Mouse (Mus musculus) retina, postnatal 7 days (tissue): ENCODE results near the gene Clock.

Source experiments
- DNase-seq: peaks from one replicate; pipeline ENCODE4 v3.0.0-alpha.2; 2012; ENCODE audit warnings: low read depth, low spot score

Gene Clock

DNA sequence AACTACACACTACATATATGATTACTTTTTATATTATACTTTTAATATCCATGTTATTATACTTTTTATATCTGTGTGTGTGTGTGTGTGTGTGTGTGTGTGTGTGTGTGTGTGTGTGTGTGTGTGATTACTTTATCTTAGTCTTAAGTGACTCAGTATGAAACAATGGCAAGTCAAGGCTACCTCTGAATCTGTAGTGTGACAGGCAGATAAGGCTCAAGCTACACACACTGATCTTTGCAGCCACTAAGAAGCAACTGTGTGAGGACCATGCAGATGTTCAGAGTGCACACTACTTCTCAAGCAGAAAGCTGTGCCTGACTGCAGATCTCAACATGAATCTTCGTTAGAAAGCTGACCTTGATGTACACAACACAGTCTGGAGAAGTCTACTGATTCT lies 20.7 kb downstream of the Clock start:
- DNase-seq: no peak

DNA sequence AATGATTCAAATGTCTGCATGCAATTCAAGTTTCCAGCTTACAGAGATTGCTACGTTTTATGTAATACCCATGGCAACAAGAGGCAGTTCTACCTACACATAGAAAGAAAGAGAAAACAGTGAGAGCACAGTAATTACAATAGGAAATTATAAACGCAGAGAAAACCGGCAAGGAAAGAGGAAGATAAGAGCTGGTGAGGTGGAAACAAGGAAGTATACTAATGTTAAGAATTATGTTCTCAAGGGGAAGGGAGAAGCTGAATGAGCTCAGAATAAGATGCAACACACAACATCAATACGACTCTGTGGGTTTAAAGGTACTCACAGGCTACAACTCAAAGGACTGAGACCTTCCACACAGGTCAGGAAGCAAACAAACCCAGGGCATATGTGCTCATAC lies 29.6 kb downstream of the Clock start:
- no peak for DNase-seq

DNA sequence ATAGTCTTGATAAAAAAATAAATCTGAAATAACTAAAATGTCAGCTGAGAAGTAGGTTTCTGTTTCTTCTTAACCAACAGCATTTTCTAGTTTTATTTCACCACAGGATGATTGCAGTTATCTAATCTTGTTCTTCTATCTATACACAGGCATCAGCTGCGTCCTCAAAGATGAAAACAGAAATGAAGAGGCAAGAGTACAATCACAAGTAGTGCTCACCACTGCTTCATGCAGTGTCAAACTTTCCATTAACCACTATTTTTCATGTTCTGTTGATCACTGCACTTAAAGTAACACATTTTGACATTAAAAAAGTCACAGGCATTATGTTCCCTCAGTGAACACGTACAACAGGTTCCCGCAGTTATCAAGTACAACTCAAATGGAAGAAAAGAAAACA lies 53.6 kb downstream of the Clock start:
- no peak for DNase-seq

DNA sequence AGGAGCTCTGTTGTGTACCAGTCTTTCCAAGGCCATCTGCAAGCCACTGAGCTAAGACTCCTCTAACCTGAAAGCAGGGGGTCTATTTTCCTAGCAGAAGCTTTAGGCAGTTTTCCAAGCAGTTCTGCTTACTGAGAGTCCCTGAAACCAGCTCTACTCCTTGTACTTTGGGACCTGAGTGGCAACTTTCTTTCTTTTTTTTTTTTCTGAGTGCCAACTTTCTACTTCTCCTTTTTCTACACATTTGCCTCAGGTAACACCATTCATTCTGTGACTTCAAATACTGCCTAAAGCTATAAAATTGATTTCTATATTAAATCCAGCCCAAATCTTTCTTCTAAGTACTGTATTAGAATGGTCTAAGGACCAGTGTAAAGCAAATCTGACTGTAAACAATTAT lies 58.1 kb downstream of the Clock start:
- no peak for DNase-seq

DNA sequence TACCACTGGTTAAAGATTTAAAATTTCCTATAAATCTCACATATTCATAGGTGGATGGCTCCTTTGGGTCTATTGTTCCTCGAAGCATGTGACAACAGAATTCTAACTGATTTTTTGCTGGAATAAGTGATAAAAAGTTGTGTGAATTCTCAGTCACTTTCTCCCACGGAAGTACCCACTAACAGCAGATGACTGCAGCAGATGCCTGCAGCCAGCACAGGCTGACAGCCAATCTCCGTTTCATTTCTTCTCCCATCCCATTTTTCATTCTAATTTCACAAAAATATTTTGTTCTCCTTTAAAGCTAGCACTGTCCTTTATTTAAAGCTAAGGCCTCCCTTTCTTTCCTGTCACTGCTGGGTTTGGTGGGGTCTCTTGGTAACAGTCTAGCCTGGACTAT lies 59.2 kb downstream of the Clock start:
- DNase-seq: no peak

DNA sequence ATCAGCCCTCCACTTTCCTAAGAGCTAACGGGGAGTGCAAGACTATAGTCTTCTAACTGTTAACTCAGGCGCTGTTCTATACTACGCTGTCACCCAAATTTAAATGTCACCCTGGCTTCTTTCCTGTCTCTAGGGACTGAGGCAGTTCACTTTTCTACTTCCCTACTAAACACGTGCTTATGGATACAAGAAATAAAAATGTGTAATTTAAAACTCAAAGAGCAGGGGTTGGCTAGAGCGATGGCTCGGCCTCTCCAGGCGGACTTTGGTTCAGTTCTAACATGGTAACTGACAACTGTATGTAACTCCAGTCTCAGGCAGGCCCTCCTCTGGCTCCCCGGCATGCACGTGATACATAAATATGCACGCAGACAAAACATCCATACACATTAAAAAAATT lies 60.2 kb downstream of the Clock start:
- no peak for DNase-seq

DNA sequence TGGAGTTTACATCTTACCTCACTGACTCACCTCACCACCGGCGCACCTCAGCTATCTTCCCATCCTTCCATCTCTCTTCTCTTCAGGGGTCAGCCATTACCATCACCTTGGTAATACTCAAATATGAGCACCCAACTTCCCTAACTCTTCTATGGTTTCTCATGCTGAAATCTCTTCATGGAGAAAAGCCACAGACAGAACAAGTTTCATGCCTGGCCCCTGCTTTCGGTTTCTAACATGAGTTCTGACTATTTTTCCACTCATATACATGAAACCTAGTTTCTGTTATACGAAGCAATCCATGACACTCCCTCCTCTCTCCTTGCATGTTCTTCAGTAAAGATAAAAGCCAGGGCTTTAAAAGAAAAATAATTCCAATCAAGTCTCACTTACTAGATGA lies 60.7 kb downstream of the Clock start:
- DNase-seq: no peak

DNA sequence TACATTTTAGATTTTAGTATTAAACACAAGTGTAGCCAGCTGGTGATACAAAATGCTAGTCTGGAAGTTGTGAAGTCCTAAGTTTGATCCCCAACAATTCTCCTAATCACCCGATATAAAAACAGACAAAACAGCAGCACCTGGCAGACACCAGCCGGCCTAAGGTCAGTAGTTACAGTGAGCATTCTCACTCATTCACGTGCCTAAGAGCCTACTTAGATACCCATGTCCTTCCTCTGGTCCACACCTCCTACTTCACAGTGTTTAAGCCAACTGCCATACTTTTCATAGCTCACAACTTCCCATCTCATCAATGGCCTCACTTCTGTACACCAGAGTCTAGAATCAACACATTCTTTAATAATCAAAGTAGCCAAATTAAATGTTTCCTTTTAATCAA lies 61.3 kb downstream of the Clock start:
- DNase-seq: no peak

DNA sequence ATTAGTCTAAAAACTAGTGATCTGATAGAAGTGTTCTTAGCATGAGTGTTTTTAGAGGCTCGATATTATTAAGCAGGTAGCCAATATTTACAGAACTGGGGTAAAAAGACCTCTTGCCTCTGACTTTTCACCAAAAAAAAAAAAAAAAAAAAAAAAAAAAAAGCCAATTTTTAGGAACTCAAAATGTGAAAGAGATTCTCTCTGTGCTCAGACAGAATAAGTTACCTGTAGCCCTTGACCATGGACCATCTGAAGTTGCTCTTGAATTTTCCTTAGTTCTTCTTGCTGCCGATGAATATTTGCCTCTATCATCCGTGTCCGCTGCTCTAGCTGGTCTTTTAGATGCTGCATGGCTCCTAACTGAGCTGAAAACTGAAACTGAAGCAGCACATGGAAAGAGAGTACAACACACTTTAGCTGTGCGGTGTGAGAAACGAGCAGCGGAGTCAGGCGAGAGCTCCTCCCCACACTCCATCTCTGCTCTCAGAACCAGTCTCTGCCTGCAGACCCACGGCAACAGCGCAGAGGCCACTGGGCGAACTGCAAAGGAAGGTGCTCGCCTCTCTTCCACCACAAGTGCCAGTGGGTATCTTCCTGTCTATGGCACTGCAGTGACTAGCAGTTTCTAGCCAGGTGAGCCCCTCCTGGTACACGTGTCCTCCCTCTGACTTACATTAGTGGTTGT lies 73.3 kb downstream of the Clock start:
- DNase-seq: no peak

DNA sequence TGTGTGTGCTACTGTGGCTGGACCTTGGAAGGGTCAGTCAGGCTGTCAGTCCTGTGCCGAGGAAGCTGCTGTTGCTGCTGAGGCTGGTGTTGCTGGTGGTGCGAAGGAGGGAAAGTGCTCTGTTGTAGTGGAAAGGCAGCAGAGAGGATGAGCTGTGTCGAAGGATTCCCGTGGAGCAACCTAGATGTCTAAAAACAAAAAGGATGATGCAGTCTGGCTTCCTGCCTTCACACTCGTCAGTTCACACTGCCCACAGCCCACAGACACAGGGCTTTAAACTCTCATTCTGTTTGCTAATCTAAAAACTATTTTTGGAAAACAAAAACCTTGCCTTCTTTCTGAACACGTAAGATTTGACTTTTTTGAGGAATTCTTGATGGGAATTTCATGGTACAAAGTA lies 87.9 kb downstream of the Clock start:
- DNase-seq: no peak

DNA sequence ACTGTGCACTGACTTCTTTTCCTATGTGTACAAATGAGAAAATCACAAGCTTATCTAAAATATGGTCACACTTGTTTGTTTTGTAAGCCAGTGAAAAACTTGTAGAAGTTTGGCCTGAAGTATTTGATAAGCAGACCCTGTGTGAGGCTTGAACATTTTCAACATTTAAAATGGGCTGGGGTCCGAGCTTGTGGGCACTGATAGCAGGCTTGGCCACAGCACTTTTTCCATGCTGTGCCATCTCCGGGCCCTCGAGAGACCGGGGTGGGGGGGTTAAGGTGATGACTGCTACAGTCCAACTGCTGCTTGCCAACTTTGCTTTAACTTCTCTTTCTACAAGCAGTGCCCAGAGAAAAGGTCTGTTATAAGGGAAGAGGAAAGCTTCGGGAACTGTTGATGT lies 96.5 kb downstream of the Clock start:
- DNase-seq: no peak

DNA sequence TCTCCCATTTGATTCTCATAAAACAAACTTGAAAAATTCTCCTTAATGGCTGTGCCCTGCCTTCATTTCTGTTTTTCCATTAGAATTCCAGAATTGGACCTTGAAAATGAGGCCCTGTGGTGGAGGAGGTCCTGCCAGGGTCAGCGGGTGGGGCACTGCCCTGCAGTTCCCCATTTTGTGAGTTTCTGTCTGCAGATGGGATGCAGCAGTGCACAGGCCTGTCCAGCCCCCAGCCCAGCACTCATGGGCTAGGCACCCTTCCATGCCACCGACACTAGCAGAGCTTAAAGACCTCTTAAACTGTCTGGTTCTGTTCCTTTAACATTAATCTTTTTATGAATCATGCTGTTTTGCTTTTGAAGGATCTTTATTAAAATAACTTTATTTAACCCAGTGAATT lies 98.7 kb downstream of the Clock start:
- no peak for DNase-seq

DNA sequence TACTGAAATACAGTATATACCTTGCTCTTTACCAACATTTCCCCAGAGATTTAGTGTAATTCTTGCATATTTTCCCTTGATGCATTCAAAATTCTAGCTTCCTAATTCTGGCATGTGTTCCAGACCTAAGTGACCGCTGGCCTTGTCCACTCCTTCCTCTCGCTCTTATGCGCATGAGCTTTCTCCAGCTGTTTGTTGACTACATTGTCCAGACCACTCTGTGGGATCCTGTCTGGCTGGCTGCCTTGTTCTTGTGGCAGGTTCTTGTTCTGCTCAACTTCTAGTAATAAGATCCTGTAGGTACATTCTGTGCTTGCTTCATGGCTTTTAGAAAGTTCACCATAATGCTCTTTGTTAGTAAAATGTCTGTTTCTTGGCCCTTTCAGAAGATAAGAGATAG lies 101.4 kb downstream of the Clock start:
- DNase-seq: no peak

DNA sequence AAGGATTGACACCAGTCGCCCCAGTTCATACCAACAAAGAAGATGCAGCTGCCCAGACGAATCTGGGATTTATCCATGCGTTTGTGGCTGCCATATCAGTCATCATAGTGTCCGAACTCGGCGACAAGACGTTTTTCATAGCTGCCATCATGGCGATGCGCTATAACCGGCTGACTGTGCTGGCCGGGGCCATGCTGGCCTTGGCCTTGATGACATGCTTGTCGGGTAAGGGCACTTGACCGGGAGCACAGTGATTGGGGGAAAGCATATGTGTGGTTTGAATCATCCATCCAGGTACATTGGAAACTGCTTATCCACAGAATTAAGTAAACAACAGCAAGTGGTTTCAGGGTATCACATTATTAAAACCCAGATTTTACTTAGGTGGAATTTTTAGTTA lies 105.2 kb downstream of the Clock start:
- no peak for DNase-seq

DNA sequence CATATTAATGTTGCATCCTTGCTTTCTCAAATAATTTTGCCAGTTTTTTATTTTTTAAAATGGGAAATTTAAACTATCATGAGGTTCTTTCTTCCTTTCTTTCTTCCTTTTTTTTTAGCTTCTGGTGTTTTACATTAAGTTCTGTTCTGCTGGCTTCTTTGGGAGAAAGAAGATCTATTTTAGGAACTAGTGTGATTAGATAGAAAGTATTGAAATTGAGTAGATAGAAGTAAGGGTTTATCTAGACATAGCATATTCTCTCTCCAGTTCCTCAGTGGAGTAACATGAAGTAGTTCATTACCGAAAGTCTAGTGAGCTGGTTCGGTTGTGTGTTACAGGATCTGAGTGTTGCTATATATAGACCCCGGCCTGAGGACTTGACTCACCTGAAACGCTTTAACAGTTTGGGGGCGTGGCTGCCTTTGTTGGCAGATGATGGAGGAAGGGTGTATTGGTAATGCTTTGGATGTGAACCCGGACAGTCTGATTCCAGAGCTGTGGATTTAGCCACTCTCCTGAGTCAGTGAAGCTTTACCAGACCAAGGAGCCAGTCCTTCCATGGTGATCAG lies 110.1 kb downstream of the Clock start:
- no peak for DNase-seq

DNA sequence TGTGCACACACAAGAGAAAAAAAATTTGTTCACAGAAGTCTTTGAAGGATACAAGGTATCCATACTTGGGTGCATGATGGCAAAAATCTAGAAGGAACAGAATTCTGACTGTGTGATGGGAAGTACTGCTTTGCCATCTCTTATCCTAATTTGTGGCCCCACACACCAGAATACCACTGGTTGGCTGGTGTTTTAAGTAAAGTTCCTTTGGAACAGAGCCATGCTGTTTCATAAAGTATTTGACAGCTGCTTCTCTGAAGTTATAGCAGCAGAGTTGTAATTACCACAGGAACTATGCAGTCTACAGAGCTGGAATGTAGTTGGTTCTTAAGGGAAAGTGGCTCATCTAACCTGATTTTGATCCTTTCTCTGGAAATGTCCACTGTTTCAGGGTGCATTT lies 111.5 kb downstream of the Clock start:
- DNase-seq: no peak

DNA sequence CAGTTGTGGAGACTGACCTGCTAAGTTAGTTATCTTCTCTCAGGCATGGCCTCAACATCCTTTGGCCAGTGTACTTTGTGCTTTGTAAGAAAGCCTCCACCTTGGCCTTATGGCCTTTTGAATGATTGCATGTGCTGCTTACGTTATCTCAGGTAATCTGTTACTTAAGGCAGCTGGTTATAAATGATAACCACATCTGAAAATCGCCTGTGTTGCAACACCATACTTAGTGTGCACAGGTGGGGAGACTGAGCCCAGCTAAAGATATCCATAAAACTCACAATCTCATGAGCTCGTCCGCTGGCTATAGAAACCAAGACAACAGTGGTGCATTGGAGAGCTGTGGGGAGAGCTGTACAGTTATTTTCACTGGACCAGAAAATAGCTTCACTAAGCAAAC lies 114.0 kb downstream of the Clock start:
- no peak for DNase-seq

DNA sequence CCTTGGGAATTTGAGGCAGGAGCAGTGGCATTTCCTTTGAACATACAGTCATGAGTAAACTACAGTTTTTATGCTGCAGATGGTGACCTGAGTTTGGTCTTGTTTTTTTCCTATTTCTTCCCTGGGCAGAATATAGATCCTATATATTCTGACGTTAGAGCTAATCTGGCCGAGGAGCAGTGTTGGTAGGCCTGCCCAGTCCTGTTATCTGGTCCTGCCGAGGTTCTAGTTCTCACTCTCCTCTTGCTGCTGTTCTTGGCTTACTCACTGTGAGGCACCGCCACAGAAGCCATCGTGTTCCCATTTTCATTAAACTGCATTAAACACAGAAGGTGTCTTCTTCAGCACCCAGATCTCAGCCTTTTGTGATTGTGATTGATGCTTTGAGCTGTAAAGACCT lies 116.7 kb downstream of the Clock start:
- DNase-seq: no peak

DNA sequence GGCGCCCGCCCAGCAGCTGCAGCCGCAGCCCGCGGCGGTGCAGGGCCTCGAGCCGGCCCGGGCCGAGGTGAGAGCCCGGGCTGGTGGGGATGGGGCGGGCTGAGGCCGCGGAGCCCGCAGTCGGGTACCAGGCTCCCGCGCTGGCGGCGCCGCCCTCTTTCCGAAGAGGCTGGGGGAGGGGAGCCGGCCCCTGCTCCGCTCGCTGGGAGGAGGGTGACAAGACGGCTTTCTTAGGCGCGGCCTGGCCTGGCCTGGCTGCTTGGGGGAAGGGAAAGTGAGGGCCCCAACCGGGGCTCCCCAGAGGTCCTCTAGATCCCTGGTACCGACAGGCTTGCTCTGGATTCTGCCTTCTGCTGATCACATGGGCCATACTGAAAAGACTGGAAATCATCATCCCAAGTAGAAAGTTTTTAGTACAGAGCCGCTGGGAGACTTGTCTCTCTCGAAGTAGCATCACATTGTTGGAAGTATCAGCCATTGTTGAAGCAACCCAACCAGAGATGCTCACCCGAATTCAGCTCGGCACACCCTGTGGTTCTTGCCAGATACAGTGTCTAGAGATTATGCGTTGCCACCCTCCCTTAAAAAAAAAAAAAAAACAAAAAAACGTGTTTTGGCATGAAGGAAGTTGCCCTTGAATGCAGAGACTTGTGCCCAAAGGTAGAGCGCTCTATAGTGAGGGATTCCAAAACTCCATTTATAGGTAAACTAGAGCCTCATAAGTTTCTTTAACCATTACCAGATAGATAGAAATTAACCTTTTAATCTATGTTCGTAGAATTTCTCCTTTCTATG lies 120.1 kb downstream of the Clock start:
- peak; percentile 31 for DNase-seq

DNA sequence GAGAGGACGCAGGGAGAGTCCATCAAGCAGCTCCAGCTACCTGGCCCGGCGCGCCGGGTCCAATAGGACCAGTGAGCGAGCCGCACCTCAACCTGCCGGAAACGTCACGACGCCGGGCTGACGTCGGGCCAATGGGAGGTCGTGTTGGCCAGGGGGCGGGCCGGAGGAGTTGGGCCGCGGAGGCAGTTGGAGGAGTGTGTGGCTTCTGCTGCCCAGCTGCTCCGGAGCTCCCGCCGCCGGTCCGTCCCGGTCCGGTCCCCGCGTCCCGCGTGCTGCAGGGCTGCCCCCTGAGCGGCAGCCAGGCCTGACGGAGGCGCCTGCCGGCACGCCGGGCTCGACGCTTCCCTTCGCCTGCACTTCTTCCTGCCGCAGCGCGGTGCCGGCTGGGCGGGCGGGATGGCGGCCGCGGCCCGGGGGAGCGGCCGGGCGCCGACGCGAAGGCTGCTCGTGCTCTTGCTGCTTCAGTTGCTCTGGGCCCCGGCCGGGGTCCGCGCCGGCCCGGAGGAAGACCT lies 120.8 kb downstream of the Clock start, which contains the start of gene Tmem165:
TSS of gene Tmem165 (plus strand) at position 131 of the 512 bp plus-strand sequence.
- DNase-seq: peak; percentile 83

DNA sequence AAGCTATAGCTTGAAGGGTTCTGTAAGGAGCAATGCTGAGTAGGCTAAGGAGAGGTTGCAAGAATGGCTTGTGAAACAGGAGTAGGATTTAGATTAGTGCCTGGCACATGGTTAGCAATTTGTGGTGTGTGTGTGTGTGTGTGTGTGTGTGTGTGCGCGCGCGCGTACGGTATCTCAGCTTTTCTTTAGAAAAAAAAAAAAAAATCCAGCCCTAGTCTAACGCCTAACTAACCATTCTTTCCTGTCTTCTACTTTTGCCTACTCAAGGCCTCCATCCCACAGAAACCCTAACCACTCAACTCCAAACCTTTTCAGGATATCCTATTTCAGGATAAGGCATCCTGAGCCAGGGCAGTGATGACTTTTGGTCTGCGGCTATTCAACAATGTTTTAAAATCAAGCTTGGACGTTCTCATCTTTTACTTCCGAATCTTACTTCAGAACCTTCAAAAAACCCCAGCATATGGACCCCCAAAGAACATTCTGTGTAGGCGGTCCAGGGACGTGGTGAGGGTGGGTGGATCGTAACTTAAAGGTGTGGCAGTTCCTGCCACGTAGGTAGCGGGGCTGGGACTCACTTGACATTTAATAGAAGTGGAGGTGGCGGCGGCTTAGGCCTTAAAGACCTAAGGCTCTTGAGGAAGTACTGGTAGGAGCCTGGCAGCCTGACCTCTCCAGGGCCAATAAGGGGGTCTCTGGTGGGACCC lies 121.4 kb downstream of the Clock start:
- no peak for DNase-seq

DNA sequence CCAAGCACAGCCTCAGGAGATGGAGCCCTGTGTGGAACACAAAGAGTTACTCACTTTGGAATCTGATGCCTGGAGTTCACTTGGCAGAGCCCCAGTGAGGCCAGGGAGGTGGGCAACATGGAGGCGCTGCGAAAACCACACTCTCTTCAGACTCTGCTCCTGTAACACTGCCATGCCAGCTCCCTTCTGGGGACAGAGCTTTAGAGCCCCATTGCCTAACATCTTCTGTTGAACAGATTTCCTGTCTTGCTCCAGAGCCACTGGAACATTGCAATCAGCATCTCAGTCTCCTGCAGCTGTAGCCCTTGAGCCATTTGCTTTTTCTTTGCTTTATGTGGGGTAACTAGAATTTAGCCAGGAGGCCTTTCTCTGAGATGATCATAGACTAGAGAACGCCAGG lies 122.3 kb downstream of the Clock start:
- DNase-seq: no peak
